Mouse (Mus musculus): ENCODE results near the gene Gm16223.

Gm16223 gene

GRCm38 (mm10) chr5:42212353-42212752 is 144.6 kb downstream of the Gm16223 start:
- no peak for DNase-seq (ENCODE audit: low read depth, low spot score)

DNA sequence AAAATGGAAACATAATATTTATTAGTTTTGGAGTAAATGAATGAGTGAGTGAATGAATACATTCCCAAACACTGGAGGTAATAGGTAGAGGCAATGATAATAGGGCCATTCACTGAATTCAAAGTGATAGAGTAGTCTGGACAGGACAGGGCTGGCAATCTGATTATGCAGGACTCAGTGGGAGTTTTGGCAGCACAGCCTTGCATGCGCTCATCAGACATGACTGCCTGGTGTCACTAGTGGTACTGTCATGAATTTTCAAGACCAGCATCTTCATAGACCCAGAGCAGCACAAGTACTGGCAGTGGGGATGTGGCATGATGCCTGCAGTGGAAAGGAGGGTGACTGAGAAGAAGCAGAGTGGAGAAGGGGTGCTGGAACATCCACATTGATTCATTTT is 157.1 kb downstream of the Gm16223 start:
- DNase-seq (ENCODE audit: low read depth, low spot score) = no peak

DNA sequence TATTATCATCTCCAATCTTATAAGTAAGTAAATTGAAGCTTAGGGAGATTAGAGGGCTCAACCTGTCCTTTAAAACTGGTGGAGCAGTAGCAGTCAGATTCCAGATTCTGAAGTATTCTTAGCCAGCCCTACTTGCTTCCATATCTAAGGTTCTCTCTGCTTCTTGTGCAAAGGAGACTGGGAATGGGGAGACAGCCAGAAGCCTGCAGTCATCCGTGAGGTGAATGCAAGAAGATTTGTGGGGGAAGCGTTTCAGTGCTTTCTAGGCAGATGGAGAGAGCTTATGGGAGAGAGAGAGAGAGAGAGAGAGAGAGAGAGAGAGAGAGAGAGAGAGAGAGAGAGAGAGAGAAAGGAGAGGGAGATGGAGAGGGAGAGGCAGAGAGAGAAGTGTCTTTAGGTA is 160.9 kb downstream of the Gm16223 start:
- no peak for DNase-seq (ENCODE audit: low read depth, low spot score)

- DNase-seq (ENCODE audit: low read depth, low spot score) = no peak
Observed at GRCm38 (mm10) chr5:42239291-42239690, 171.5 kb downstream of the Gm16223 start.

DNA sequence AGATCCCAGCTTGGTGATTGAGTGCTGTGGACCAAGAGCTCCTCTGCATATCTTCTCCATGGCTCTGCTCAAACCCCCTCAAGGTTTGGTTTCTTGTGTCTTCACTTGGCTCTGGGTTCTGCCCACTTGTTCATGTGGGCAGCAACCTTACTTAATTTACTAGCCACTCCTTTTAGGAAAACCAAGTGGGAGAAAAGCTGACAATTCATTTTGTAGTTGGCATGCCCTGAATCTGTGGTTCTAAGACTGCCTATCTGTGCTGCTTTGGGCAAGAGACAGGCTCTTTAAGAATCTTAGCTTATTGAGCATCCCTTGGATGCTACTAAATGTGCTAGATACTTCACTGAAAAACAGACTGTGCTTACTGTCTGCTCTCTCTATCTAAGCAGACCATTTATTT is 172.0 kb downstream of the Gm16223 start:
- DNase-seq (ENCODE audit: low read depth, low spot score) = no peak

DNA sequence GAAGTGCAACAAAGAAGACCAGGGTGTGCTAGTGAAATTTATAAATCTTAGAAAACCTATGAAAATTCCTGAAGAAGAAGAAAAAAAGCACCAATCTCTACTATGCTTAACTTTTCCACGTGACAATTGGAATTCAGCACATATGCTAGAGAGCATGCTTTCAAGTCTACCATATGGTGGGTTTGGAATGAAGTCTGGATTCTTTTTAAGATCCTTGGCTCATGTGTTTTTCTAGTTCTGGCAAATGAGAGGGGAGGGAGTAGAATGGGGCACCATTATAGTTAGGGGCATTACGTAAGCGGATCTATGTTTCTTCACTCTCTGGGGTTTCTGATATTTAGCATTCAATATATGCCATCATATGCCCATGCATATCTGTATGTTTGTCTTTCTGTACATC is 182.6 kb downstream of the Gm16223 start:
- DNase-seq (ENCODE audit: low read depth, low spot score) = no peak
